ENCODE assay signal across 11 mouse cellular contexts in the genomic region with DNA sequence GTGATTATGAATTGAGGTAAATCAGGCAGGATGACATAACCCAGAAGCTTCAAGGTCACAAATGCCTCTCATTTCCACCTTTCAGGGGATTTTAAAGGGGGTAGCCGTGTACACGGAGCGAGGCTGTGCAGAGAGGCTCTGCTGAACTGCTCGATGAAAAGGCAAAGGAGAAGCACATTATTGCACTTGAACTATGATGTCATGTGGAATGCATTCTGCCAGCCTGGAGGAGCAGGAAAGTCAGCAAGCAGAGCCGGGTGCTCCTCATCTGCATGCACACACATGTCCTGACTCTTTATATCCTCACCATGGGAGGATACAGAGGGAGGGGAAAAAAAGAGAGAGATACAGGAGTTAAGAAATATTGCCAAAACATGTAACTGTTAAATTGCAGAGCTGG.
DNase-seq lines count a peak whose midpoint lies in the region; ATAC-seq lines count a peak whose summit lies in the region.
"Had no signal": no experiment of that assay in that cellular context is flagged by ENCODE, and none has a peak within 500 bp of the region (broad histone marks: within the 10 kb centered on the region; RNA-seq: fewer than 3 reads in every experiment).

No protein-coding gene starts in this region.

- no peak overlapping the region for H3K4me3 ChIP-seq in heart, embryonic 13.5 days
- no peak overlapping the region for H3K4me3 ChIP-seq in neural tube, embryonic 11.5 days (ENCODE audit: low read depth, low read length)
- H3K4me3 ChIP-seq in limb, embryonic 10.5 days: no peak overlapping the region

- DNase-seq in heart, adult 11 months: no peak
- DNase-seq in neural tube, embryonic 11.5 days (ENCODE audit: low spot score): no peak
- no peak for DNase-seq in neural tube, embryonic 10.5 days (ENCODE audit: extremely low spot score, low spot score)
- DNase-seq in limb, embryonic 10.5 days (ENCODE audit: low spot score): no peak
- DNase-seq in left cerebral cortex, postnatal 4 days: no peak
- no peak for DNase-seq in cerebellum, postnatal 14 days
- DNase-seq: cerebellum, postnatal 36 days; kidney, adult 9 months had no signal

- 19% methylated on average over 5 of the region's 5 CpGs for WGBS in heart, embryonic 13.5 days
- 50% methylated on average over 5 of the region's 5 CpGs for WGBS in neural tube, embryonic 11.5 days
- WGBS in limb, embryonic 10.5 days: 58% methylated on average over 5 of the region's 5 CpGs

- H3K27ac ChIP-seq in heart, embryonic 13.5 days (replicated peaks): peak overlapping the region; percentile 62
- no peak overlapping the region for H3K27ac ChIP-seq in neural tube, embryonic 11.5 days (ENCODE audit: low read depth, low read length)
- peak overlapping the region; percentile 40; the same call in 1 of the 2 replicates for H3K27ac ChIP-seq in limb, embryonic 10.5 days
- H3K27ac ChIP-seq: liver, embryonic 14.5 days had no signal

- H3K4me1 ChIP-seq in heart, embryonic 13.5 days: peaks cover 24% of the 10 kb centered on the region
- H3K4me1 ChIP-seq in neural tube, embryonic 11.5 days (ENCODE audit: control insufficient read depth, insufficient read depth, low read length): peaks cover 6% of the 10 kb centered on the region; the same call in 1 of the 2 replicates
- H3K4me1 ChIP-seq in limb, embryonic 10.5 days: peaks cover 35% of the 10 kb centered on the region

- no peaks in the 10 kb centered on the region for H3K9me3 ChIP-seq in heart, embryonic 13.5 days
- no peaks in the 10 kb centered on the region for H3K9me3 ChIP-seq in neural tube, embryonic 11.5 days (ENCODE audit: control insufficient read depth, low read length)
- H3K9me3 ChIP-seq in limb, embryonic 10.5 days (replicated peaks): no peaks in the 10 kb centered on the region

- H3K27me3 ChIP-seq in heart, embryonic 13.5 days (replicated peaks): 0 out of 2 replicates have a peak, but pooled peaks cover 3% of the 10 kb centered on the region
- no peaks in the 10 kb centered on the region for H3K27me3 ChIP-seq in neural tube, embryonic 11.5 days (ENCODE audit: control insufficient read depth, insufficient read depth, low read length)
- 0 out of 2 replicates have a peak, but pooled peaks cover 4% of the 10 kb centered on the region for H3K27me3 ChIP-seq in limb, embryonic 10.5 days (ENCODE audit: low read depth, poor library complexity, severe bottlenecking)

- H3K4me2 ChIP-seq in heart, embryonic 13.5 days: peak overlapping the region; percentile 49
- no peak overlapping the region for H3K4me2 ChIP-seq in neural tube, embryonic 11.5 days (ENCODE audit: low read depth)

- H3K9ac ChIP-seq in heart, embryonic 13.5 days: no peak overlapping the region
- no peak overlapping the region for H3K9ac ChIP-seq in neural tube, embryonic 11.5 days (ENCODE audit: low read length)
- H3K9ac ChIP-seq: liver, embryonic 14.5 days had no signal

- no peak for ATAC-seq in heart, embryonic 13.5 days (ENCODE audit: extremely low read depth, insufficient number of reproducible peaks, low FRiP score, low TSS enrichment)
- ATAC-seq in neural tube, embryonic 11.5 days (ENCODE audit: insufficient read depth, low FRiP score, low TSS enrichment): peak; percentile 38; the same call in 1 of the 2 replicates
- ATAC-seq in megakaryocyte progenitor cell, adult 5-6 weeks (replicated peaks; ENCODE audit: poor library complexity): no peak

- H3K36me3 ChIP-seq in heart, embryonic 13.5 days: no peaks in the 10 kb centered on the region
- H3K36me3 ChIP-seq in neural tube, embryonic 11.5 days (ENCODE audit: control insufficient read depth, insufficient read depth, low read length): no peaks in the 10 kb centered on the region
- no peaks in the 10 kb centered on the region for H3K36me3 ChIP-seq in limb, embryonic 10.5 days

- intact Hi-C loops in left cerebral cortex, postnatal 4 days (cut with DNase I): no loop called here
